ENCODE assay signal across 17 mouse cellular contexts in genomic region chr9:21380868-21381267, GRCm38 (mm10). TPM values are rescaled to one million over a fixed set of nuclear protein-coding genes. Genes with fewer than 3 reads are reported as not detected.
DNase-seq lines count a peak whose midpoint lies in the region; ATAC-seq and TF ChIP-seq lines count a peak whose summit lies in the region.
"Had no signal": no experiment of that assay in that cellular context is flagged by ENCODE, and none has a peak within 500 bp of the region (broad histone marks: within the 10 kb centered on the region; RNA-seq: fewer than 3 reads in every experiment).

No protein-coding gene starts in this region.

- in situ Hi-C loops in Patski (cut with MboI; ENCODE audit: low pct_unique_long_range_greater_than_20kb): no loop called here

- TF ChIP-seq CTCF in Patski (IDR thresholded peaks at IDR 0.05): peak; percentile 25

- no peak for DNase-seq in frontal cortex, postnatal 10 days (ENCODE audit: low spot score in 2 of 2)
- peak; percentile 39 for DNase-seq in layer of hippocampus, adult 9-11 months
- no peak for DNase-seq in layer of hippocampus, adult 9-10 months (ENCODE audit: low spot score)
- DNase-seq in Patski (ENCODE audit: low read depth, low spot score): no peak
- DNase-seq in ovary, postnatal 10 days (ENCODE audit: low spot score): no peak
- DNase-seq: adrenal gland, postnatal 25 days; cerebellum, adult 8-10 months; cerebellum, postnatal 14 days; gastrocnemius, postnatal 36 days; heart, adult 2 months; heart, postnatal 14 days had no signal

- peak; percentile 24; the same call in 1 of the 2 replicates for ATAC-seq in frontal cortex, adult (ENCODE audit: low TSS enrichment)
- ATAC-seq in Patski: no peak
- ATAC-seq in granulocyte monocyte progenitor cell, adult 5-6 weeks (replicated peaks; ENCODE audit: poor library complexity, severe bottlenecking): no peak
- ATAC-seq: forebrain, embryonic 15.5 days; intestine, embryonic 16.5 days had no signal

- CTCF ChIA-PET in Patski (lab: Charles Lee): interaction anchor here (2.0 kb wide), 1 partner anchor 12 kb away, joined by 7 read pairs; no protein-coding TSS in a partner anchor

- POLR2A ChIA-PET in Patski (lab: Charles Lee): no interaction called here

- H3K27me3 ChIP-seq in Patski: no peaks in the 10 kb centered on the region
- H3K27me3 ChIP-seq: embryonic facial prominence, embryonic 12.5 days; forebrain, embryonic 15.5 days; heart, embryonic 15.5 days had no signal

RNA-seq across cellular contexts. Expression of gene Ilf3, which starts 13.2 kb away (rescaled TPM):
- 110 TPM for polyA plus RNA-seq in Patski (2021)
- total RNA-seq in granulocyte monocyte progenitor cell, adult 5-6 weeks (2014; fragmentation: Nextera tagmentation): 82.0 and 84.2 TPM in 2 replicates
- total RNA-seq in granulocyte monocyte progenitor cell, adult 5-6 weeks (2017): 73.4 and 104 TPM in 2 replicates

RNA-seq across cellular contexts. Expression of gene Qtrt1, which starts 30.8 kb away (rescaled TPM):
- 30.2 TPM for polyA plus RNA-seq in Patski (2021)
- total RNA-seq in granulocyte monocyte progenitor cell, adult 5-6 weeks (2014; fragmentation: Nextera tagmentation): 40.4 and 45.7 TPM in 2 replicates
- total RNA-seq in granulocyte monocyte progenitor cell, adult 5-6 weeks (2017): 21.2 and 34.9 TPM in 2 replicates

RNA-seq across cellular contexts. Expression of gene Dnm2, which starts 43.8 kb away (rescaled TPM):
- polyA plus RNA-seq in Patski (2021): 75.2 TPM
- 76.9 and 91.2 TPM in 2 replicates for total RNA-seq in granulocyte monocyte progenitor cell, adult 5-6 weeks (2014; fragmentation: Nextera tagmentation)
- 87.7 and 113 TPM in 2 replicates for total RNA-seq in granulocyte monocyte progenitor cell, adult 5-6 weeks (2017)
